Mouse (Mus musculus) right cerebral cortex, postnatal 36 days (tissue): ENCODE results near the gene Pip5k1b.
A peak's percentile ranks its signal among the peaks of the same experiment; 100 is the strongest.

ENCODE experiments used
- DNase-seq, 2 experiments: peaks; one replicate each; pipeline ENCODE4 v3.0.0; 2022; ENCODE audit warnings: low spot score in 2 of 2, mixed read lengths in 1 of 2

The Pip5k1b gene

GRCm38 (mm10) chr19:24307271-24308221 is 248.1 kb downstream of the Pip5k1b start:
- DNase-seq, result no peak

GRCm38 (mm10) chr19:24306351-24306750 is 249.3 kb downstream of the Pip5k1b start:
- DNase-seq, result no peak

GRCm38 (mm10) chr19:24302198-24302597 is 253.5 kb downstream of the Pip5k1b start:
- no peak for DNase-seq

- DNase-seq, result no peak
These were observed 253.9 kb downstream of the Pip5k1b start for GRCm38 (mm10) chr19:24301768-24302148.

- DNase-seq, result peak; percentile 29 to 41
These were observed 254.5 kb downstream of the Pip5k1b start for GRCm38 (mm10) chr19:24300994-24301767.

GRCm38 (mm10) chr19:24293537-24293936 is 262.1 kb downstream of the Pip5k1b start:
- no peak for DNase-seq

- DNase-seq, result no peak
These were observed 271.5 kb downstream of the Pip5k1b start for GRCm38 (mm10) chr19:24284187-24284586.

GRCm38 (mm10) chr19:24281288-24281980 is 274.2 kb downstream of the Pip5k1b start:
- DNase-seq, result no peak

GRCm38 (mm10) chr19:24280601-24281228 is 275.0 kb downstream of the Pip5k1b start, which contains the start of gene Fxn:
Fxn (minus strand) TSS chr19:24280605.
- DNase-seq, result peak in 1 of 2 experiments; percentile 40

GRCm38 (mm10) chr19:24279706-24280600 is 275.7 kb downstream of the Pip5k1b start:
- DNase-seq, result peak; percentile 32 to 59

- no peak for DNase-seq
These were observed 276.8 kb downstream of the Pip5k1b start for GRCm38 (mm10) chr19:24278859-24279258.

GRCm38 (mm10) chr19:24274281-24274680 is 281.4 kb downstream of the Pip5k1b start:
- no peak for DNase-seq

GRCm38 (mm10) chr19:24271746-24272426 is 283.8 kb downstream of the Pip5k1b start:
- DNase-seq, result peak; percentile 39 to 54

- peak in 1 of 2 experiments; percentile 38 for DNase-seq
These were observed 284.3 kb downstream of the Pip5k1b start for GRCm38 (mm10) chr19:24271326-24271725.

GRCm38 (mm10) chr19:24268531-24268930 is 287.1 kb downstream of the Pip5k1b start:
- DNase-seq, result no peak

- no peak for DNase-seq
These were observed 289.4 kb downstream of the Pip5k1b start for GRCm38 (mm10) chr19:24266046-24266830.

GRCm38 (mm10) chr19:24264991-24265390 is 290.7 kb downstream of the Pip5k1b start:
- peak; percentile 68 to 78 for DNase-seq

GRCm38 (mm10) chr19:24262736-24263135 is 292.9 kb downstream of the Pip5k1b start:
- DNase-seq, result no peak
